Mouse (Mus musculus): ENCODE measurements around the gene Ltf.

Gene Ltf

GRCm38 (mm10) chr9:111086995-111087606 is 68.0 kb downstream of the Ltf start:
- in situ Hi-C loops (cut with MboI, MseI): loop anchor here (10.0 kb wide), 1 partner anchor 668 kb away; no protein-coding TSS in a partner anchor

- in situ Hi-C loops (cut with MboI, MseI): loop anchor here (10.0 kb wide), 1 partner anchor 667 kb away; no protein-coding TSS in a partner anchor
Measured at GRCm38 (mm10) chr9:111087960-111088359, 68.9 kb downstream of the Ltf start.

GRCm38 (mm10) chr9:111088886-111089285 is 69.8 kb downstream of the Ltf start:
- in situ Hi-C loops (cut with MboI, MseI): loop anchor here (10.0 kb wide), 1 partner anchor 666 kb away; no protein-coding TSS in a partner anchor

Data from T-helper 1 cell (primary cell).